Mouse (Mus musculus): ENCODE data around the gene Prnd. TPM values are rescaled to one million over a fixed set of nuclear protein-coding genes. Genes with fewer than 3 reads are reported as not detected.

Gene Prnd
- polyA plus RNA-seq, 1 experiment, result 1.1 TPM

DNA sequence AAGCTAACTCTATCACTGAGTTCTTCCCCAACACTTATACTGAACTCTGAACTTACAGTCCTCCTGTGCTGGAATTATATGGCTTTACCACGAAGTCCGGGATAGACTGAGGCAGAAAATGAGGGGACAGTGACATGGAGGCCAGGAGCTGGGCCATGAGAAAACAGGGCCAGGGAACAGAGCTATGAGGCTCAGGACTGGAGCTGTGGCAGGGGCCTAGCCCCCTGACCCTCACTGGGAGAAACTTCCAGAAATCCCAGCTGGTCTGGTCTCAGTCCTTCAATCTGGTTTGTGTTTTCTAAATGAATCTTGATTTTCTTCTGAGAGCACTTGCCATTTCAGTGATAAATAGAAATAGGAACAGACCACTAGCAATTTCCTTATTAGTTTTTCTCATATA is 16.4 kb upstream of the Prnd start:
- no peaks in the 10 kb centered on the region for H3K27me3 ChIP-seq (ENCODE audit: control insufficient read depth, insufficient read depth, low read length, poor library complexity, severe bottlenecking)
- H3K27ac ChIP-seq (ENCODE audit: insufficient read depth, low read length), result no peak overlapping the region
- no peak overlapping the region for H3K4me3 ChIP-seq (ENCODE audit: low read depth, low read length)
- H3K4me1 ChIP-seq (ENCODE audit: control insufficient read depth, insufficient read depth, low read length), result peaks cover under 1% of the 10 kb centered on the region
- no peak overlapping the region for H3K9ac ChIP-seq (ENCODE audit: low read depth, poor library complexity, severe bottlenecking)
- H3K9me3 ChIP-seq (replicated peaks; ENCODE audit: control insufficient read depth, insufficient read depth, low read length, poor library complexity, severe bottlenecking), result peaks cover 18% of the 10 kb centered on the region
- 0 out of 2 replicates have a peak, but pooled peaks cover 2% of the 10 kb centered on the region for H3K36me3 ChIP-seq (ENCODE audit: control insufficient read depth, insufficient read depth, low read length, poor library complexity, severe bottlenecking)
- TF ChIP-seq EP300 (IDR thresholded peaks at IDR 0.05; ENCODE audit: insufficient read depth, low read depth, low read length) (no peak), CTCF (IDR thresholded peaks at IDR 0.05; ENCODE audit: low read depth, low read length) (no peak), POLR2A (IDR thresholded peaks at IDR 0.05; ENCODE audit: insufficient read depth, low read length) (no peak)

DNA sequence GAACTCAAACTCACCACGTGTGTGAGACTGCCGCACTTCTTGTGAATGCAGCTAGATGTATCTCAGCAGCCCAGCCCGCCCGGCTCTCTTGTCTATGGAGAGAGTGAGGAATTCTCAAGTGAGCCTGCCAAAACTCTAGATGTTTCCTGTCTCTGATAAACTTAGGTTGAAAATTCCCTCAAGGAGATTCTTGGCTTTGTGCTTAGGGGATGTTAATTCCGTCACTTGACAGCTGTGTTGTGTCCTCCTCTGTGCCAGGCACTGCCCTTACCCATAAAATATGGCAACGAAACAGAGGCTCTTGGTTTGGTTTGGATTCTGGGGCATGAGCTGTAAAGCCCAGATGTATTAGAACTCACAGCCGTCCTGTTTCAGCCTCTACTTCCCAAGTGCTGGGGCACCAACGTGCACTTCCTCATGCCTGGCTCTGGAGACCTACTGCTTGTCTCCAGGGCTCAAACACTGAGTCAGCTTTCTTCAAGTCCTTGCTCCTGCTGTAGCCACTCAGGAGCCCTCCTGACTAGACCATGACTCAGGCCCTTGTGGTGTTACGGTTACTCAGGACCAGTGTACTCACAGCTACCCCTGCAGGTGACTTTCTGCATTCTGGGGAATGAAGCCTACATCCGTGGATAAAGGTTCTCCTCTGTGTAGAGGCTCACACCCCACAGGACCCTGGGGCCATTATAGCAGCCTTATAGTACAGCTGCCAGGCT is 15.1 kb upstream of the Prnd start:
- Histone ChIP-seq H3K27ac (ENCODE audit: insufficient read depth, low read length) (no peak overlapping the region), H3K4me3 (ENCODE audit: low read depth, low read length) (no peak overlapping the region), H3K9ac (ENCODE audit: low read depth, poor library complexity, severe bottlenecking) (no peak overlapping the region), H3K9me3 (replicated peaks; ENCODE audit: control insufficient read depth, insufficient read depth, low read length, poor library complexity, severe bottlenecking) (peaks cover 18% of the 10 kb centered on the region), H3K27me3 (ENCODE audit: control insufficient read depth, insufficient read depth, low read length, poor library complexity, severe bottlenecking) (no peaks in the 10 kb centered on the region), H3K4me1 (ENCODE audit: control insufficient read depth, insufficient read depth, low read length) (peaks cover 2% of the 10 kb centered on the region), H3K36me3 (ENCODE audit: control insufficient read depth, insufficient read depth, low read length, poor library complexity, severe bottlenecking) (0 out of 2 replicates have a peak, but pooled peaks cover 2% of the 10 kb centered on the region)
- TF ChIP-seq CTCF (IDR thresholded peaks at IDR 0.05; ENCODE audit: low read depth, low read length) (peak; percentile 25), POLR2A (IDR thresholded peaks at IDR 0.05; ENCODE audit: insufficient read depth, low read length) (no peak), EP300 (IDR thresholded peaks at IDR 0.05; ENCODE audit: insufficient read depth, low read depth, low read length) (0 out of 2 replicates have a peak, but pooled peaks have one; percentile 34)

GRCm38 (mm10) chr2:131936410-131936809 is 14.3 kb upstream of the Prnd start:
- no peak overlapping the region for H3K27ac ChIP-seq (ENCODE audit: insufficient read depth, low read length)
- no peak overlapping the region for H3K9ac ChIP-seq (ENCODE audit: low read depth, poor library complexity, severe bottlenecking)
- peaks cover 2% of the 10 kb centered on the region for H3K4me1 ChIP-seq (ENCODE audit: control insufficient read depth, insufficient read depth, low read length)
- H3K27me3 ChIP-seq (ENCODE audit: control insufficient read depth, insufficient read depth, low read length, poor library complexity, severe bottlenecking), result no peaks in the 10 kb centered on the region
- peaks cover 11% of the 10 kb centered on the region for H3K9me3 ChIP-seq (replicated peaks; ENCODE audit: control insufficient read depth, insufficient read depth, low read length, poor library complexity, severe bottlenecking)
- TF ChIP-seq POLR2A (IDR thresholded peaks at IDR 0.05; ENCODE audit: insufficient read depth, low read length), result no peak
- no peak overlapping the region for H3K4me3 ChIP-seq (ENCODE audit: low read depth, low read length)
- no peaks in the 10 kb centered on the region for H3K36me3 ChIP-seq (ENCODE audit: control insufficient read depth, insufficient read depth, low read length, poor library complexity, severe bottlenecking)

GRCm38 (mm10) chr2:131939404-131940111 is 11.1 kb upstream of the Prnd start:
- no peak overlapping the region for H3K27ac ChIP-seq (ENCODE audit: insufficient read depth, low read length)
- H3K4me3 ChIP-seq (ENCODE audit: low read depth, low read length), result no peak overlapping the region
- H3K9me3 ChIP-seq (replicated peaks; ENCODE audit: control insufficient read depth, insufficient read depth, low read length, poor library complexity, severe bottlenecking), result no peaks in the 10 kb centered on the region
- no peak overlapping the region for H3K9ac ChIP-seq (ENCODE audit: low read depth, poor library complexity, severe bottlenecking)
- no peaks in the 10 kb centered on the region for H3K36me3 ChIP-seq (ENCODE audit: control insufficient read depth, insufficient read depth, low read length, poor library complexity, severe bottlenecking)
- TF ChIP-seq EP300 (IDR thresholded peaks at IDR 0.05; ENCODE audit: insufficient read depth, low read depth, low read length), result no peak
- peak; percentile 88 for TF ChIP-seq CTCF (IDR thresholded peaks at IDR 0.05; ENCODE audit: low read depth, low read length)
- TF ChIP-seq POLR2A (IDR thresholded peaks at IDR 0.05; ENCODE audit: insufficient read depth, low read length), result no peak
- H3K27me3 ChIP-seq (ENCODE audit: control insufficient read depth, insufficient read depth, low read length, poor library complexity, severe bottlenecking), result no peaks in the 10 kb centered on the region
- peaks cover 2% of the 10 kb centered on the region for H3K4me1 ChIP-seq (ENCODE audit: control insufficient read depth, insufficient read depth, low read length)

- Histone ChIP-seq H3K4me1 (ENCODE audit: control insufficient read depth, insufficient read depth, low read length) (peaks cover 2% of the 10 kb centered on the region), H3K27me3 (ENCODE audit: control insufficient read depth, insufficient read depth, low read length, poor library complexity, severe bottlenecking) (no peaks in the 10 kb centered on the region), H3K27ac (ENCODE audit: insufficient read depth, low read length) (no peak overlapping the region), H3K36me3 (ENCODE audit: control insufficient read depth, insufficient read depth, low read length, poor library complexity, severe bottlenecking) (no peaks in the 10 kb centered on the region), H3K9ac (ENCODE audit: low read depth, poor library complexity, severe bottlenecking) (no peak overlapping the region), H3K9me3 (replicated peaks; ENCODE audit: control insufficient read depth, insufficient read depth, low read length, poor library complexity, severe bottlenecking) (no peaks in the 10 kb centered on the region), H3K4me3 (ENCODE audit: low read depth, low read length) (no peak overlapping the region)
- TF ChIP-seq POLR2A (IDR thresholded peaks at IDR 0.05; ENCODE audit: insufficient read depth, low read length), result no peak
- no peak for TF ChIP-seq EP300 (IDR thresholded peaks at IDR 0.05; ENCODE audit: insufficient read depth, low read depth, low read length)
- no peak for TF ChIP-seq CTCF (IDR thresholded peaks at IDR 0.05; ENCODE audit: low read depth, low read length)
These were observed 10.2 kb upstream of the Prnd start for GRCm38 (mm10) chr2:131940506-131940905.

DNA sequence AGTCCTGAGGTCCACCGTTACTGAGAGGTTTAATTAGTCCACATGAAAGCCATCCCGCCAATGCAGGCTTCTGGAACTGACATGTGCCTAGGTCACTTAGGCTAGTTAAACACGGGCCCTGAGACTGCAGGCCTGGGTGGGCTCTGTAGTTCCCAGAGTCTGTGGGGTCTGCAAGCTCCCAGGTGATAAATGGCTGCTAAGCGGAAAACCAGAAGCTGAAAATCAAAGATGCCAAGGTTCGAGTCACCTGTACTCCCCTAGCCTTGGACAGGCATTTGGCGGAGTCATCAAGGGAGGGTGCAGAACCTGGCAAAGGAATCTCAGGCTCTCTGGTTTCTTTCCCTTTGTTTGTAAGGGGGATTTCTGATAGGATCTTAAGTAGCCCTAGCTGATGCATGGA is 9.2 kb upstream of the Prnd start:
- no peak overlapping the region for H3K27ac ChIP-seq (ENCODE audit: insufficient read depth, low read length)
- TF ChIP-seq POLR2A (IDR thresholded peaks at IDR 0.05; ENCODE audit: insufficient read depth, low read length) (no peak), CTCF (IDR thresholded peaks at IDR 0.05; ENCODE audit: low read depth, low read length) (no peak), EP300 (IDR thresholded peaks at IDR 0.05; ENCODE audit: insufficient read depth, low read depth, low read length) (no peak)
- no peaks in the 10 kb centered on the region for H3K36me3 ChIP-seq (ENCODE audit: control insufficient read depth, insufficient read depth, low read length, poor library complexity, severe bottlenecking)
- H3K27me3 ChIP-seq (ENCODE audit: control insufficient read depth, insufficient read depth, low read length, poor library complexity, severe bottlenecking), result no peaks in the 10 kb centered on the region
- peaks cover 3% of the 10 kb centered on the region for H3K4me1 ChIP-seq (ENCODE audit: control insufficient read depth, insufficient read depth, low read length)
- H3K9ac ChIP-seq (ENCODE audit: low read depth, poor library complexity, severe bottlenecking), result no peak overlapping the region
- H3K9me3 ChIP-seq (replicated peaks; ENCODE audit: control insufficient read depth, insufficient read depth, low read length, poor library complexity, severe bottlenecking), result no peaks in the 10 kb centered on the region
- H3K4me3 ChIP-seq (ENCODE audit: low read depth, low read length), result no peak overlapping the region

All from ES-Bruce4 (cell line).